Mouse (Mus musculus): ENCODE results near the gene Gfm1.

The Gfm1 gene

GRCm38 (mm10) chr3:67429999-67430380 is at the start of gene Gfm1:
Gene Gfm1, plus strand, starts transcription at chr3:67430096.
- DNase-seq (ENCODE audit: inconsistent ontology term): peak; percentile 87

GRCm38 (mm10) chr3:67429338-67429998 is 428 bp upstream of the Gfm1 start:
- no peak for DNase-seq (ENCODE audit: inconsistent ontology term)

GRCm38 (mm10) chr3:67434011-67434410 is 4.1 kb downstream of the Gfm1 start:
- DNase-seq (ENCODE audit: inconsistent ontology term): no peak

- DNase-seq (ENCODE audit: inconsistent ontology term): no peak
Observed at GRCm38 (mm10) chr3:67447143-67447542, 17.2 kb downstream of the Gfm1 start.

GRCm38 (mm10) chr3:67449660-67450059 is 19.8 kb downstream of the Gfm1 start:
- DNase-seq (ENCODE audit: inconsistent ontology term): no peak

GRCm38 (mm10) chr3:67450601-67451210 is 20.8 kb downstream of the Gfm1 start:
- DNase-seq (ENCODE audit: inconsistent ontology term): peak; percentile 80

GRCm38 (mm10) chr3:67459881-67460280 is 30.0 kb downstream of the Gfm1 start:
- no peak for DNase-seq (ENCODE audit: inconsistent ontology term)

GRCm38 (mm10) chr3:67462015-67462414 is 32.1 kb downstream of the Gfm1 start:
- no peak for DNase-seq (ENCODE audit: inconsistent ontology term)

GRCm38 (mm10) chr3:67462578-67462977 is 32.7 kb downstream of the Gfm1 start:
- DNase-seq (ENCODE audit: inconsistent ontology term): no peak

- DNase-seq (ENCODE audit: inconsistent ontology term): peak; percentile 20
Observed at GRCm38 (mm10) chr3:67463001-67463400, 33.1 kb downstream of the Gfm1 start.

GRCm38 (mm10) chr3:67463450-67464372 is 33.8 kb downstream of the Gfm1 start, which contains the start of gene Lxn:
Gene Lxn, minus strand, starts transcription at chr3:67463926.
- peak; percentile 81 for DNase-seq (ENCODE audit: inconsistent ontology term)

GRCm38 (mm10) chr3:67466576-67466975 is 36.7 kb downstream of the Gfm1 start:
- no peak for DNase-seq (ENCODE audit: inconsistent ontology term)

GRCm38 (mm10) chr3:67467281-67467680 is 37.4 kb downstream of the Gfm1 start:
- DNase-seq (ENCODE audit: inconsistent ontology term): no peak

GRCm38 (mm10) chr3:67471408-67472127 is 41.7 kb downstream of the Gfm1 start:
- no peak for DNase-seq (ENCODE audit: inconsistent ontology term)

- DNase-seq (ENCODE audit: inconsistent ontology term): no peak
Observed at GRCm38 (mm10) chr3:67473438-67473837, 43.5 kb downstream of the Gfm1 start.

- DNase-seq (ENCODE audit: inconsistent ontology term): no peak
Observed at GRCm38 (mm10) chr3:67479806-67480205, 49.9 kb downstream of the Gfm1 start.

GRCm38 (mm10) chr3:67482400-67482799 is 52.5 kb downstream of the Gfm1 start:
- DNase-seq (ENCODE audit: inconsistent ontology term): no peak

GRCm38 (mm10) chr3:67485233-67485632 is 55.3 kb downstream of the Gfm1 start:
- DNase-seq (ENCODE audit: inconsistent ontology term): no peak

- peak; percentile 71 for DNase-seq (ENCODE audit: inconsistent ontology term)
Observed at GRCm38 (mm10) chr3:67490156-67490555, 60.3 kb downstream of the Gfm1 start.

GRCm38 (mm10) chr3:67492086-67492869 is 62.4 kb downstream of the Gfm1 start:
- DNase-seq (ENCODE audit: inconsistent ontology term): no peak

GRCm38 (mm10) chr3:67493132-67493531 is 63.2 kb downstream of the Gfm1 start:
- no peak for DNase-seq (ENCODE audit: inconsistent ontology term)

Measured in Muller cell, postnatal 12 days (primary cell).